Mouse (Mus musculus): ENCODE measurements at regions not wholly inside any gene's neighbourhood (a gene's known extent, or its start where the extent isn't known, plus 50 kb on each side); places are given as distances from the start of the nearest gene placed in this dataset.

DNA sequence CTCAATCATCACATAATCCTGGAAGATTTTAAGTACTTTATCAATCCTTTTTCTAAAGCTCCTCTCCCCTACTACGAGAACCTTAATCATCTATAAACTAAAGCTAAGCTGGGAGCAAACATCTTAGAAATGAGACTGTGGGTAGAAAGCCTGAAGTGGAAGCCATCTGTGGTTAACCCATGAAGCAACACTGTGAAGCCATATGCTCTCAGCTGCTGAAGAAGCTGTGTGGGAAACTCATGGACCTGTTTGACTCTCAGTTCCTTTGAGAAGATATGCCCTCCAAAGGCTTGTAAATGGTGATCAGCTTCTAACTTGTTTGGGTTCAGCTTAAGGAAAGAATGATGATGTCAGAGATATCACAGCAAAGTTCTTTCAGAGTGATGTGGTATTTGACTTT is 372.2 kb upstream of the Mmadhc start:
- intact Hi-C loops (cut with DNase I), result no loop called here

DNA sequence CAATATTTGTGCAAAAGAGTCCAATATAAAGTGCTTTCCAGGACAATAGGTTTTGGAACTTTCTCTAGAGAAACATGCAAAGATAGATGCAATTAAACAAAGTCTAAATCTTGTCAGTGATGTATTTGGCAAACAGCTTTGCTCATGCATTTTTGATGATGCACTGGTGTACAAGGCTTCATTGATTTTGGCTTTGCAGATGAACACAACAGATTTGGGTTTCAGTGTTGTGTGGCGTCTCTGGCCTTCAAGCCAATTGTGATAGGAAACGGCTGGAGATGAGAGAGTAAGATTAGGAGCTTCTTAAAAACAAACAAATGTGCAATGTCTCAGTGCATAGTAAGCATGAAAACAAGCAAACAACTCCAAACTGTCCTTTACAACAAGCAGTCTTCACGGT is 370.6 kb upstream of the Mmadhc start:
- intact Hi-C loops (cut with DNase I), result no loop called here
- no peak for DNase-seq (ENCODE audit: low spot score in 2 of 2)

More for the DNA sequence above, 372.2 kb upstream of the Mmadhc start:
- DNase-seq (ENCODE audit: low spot score in 2 of 2), result no peak

DNA sequence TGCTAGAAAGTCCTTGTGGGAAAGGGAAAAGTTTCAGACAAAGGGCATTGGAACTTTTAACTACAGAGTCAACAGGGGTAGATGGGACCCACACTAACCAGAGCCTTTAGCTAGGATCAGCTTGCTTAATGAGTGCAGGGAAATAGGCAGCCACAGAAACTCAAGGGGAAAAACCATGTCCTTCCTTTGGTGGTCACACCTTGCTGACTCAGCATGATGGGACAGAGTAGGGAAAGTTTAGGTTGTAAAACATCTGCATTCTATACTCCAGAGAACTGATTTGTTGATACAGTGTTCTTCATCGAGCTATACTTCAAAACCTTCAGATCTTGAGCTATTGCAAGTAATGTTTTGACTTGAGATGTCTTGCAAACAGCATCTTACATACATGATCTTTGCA is 365.9 kb upstream of the Mmadhc start:
- no peak for DNase-seq (ENCODE audit: low spot score in 2 of 2)
- intact Hi-C loops (cut with DNase I), result no loop called here

DNA sequence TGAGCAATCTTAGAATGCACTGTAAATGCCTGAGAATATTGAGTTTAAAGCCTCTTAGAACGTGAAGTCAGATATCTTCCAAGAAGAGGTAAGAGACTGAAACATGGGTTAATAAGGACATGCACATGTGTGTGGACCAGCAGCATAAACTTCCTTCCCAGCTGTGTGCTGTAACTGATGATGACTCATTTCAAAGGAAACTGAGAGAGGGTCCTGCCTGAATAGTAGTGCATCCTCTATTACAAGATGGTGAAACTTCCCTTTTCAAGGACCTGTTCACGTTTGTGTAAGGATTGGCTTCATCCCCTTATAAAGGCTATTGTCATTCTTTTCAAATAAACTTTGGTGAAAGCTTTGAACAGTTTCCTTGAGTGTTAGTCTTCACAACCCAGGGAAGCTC is 363.4 kb upstream of the Mmadhc start:
- DNase-seq (ENCODE audit: low spot score in 2 of 2), result no peak
- intact Hi-C loops (cut with DNase I), result no loop called here

DNA sequence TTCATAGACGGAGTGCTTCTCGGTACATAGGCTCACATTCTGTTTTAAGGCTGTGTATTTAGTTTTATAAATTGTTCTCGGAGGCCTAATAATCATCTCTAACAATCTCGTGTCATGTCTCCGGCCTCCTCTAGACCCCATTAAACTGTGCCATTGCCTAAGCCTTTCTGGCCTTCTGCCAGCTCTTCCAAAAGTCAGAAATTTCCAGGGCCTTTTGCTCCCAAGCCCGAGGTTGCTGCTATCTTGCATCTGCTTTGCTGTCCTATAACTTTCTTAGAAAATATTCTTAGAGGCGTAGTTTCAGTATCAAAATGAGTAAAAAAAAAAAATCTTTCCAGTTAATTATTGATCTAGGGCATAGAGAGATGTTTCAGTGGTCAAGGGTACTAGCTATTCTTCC is 361.2 kb upstream of the Mmadhc start:
- intact Hi-C loops (cut with DNase I), result no loop called here
- no peak for DNase-seq (ENCODE audit: low spot score in 2 of 2)

DNA sequence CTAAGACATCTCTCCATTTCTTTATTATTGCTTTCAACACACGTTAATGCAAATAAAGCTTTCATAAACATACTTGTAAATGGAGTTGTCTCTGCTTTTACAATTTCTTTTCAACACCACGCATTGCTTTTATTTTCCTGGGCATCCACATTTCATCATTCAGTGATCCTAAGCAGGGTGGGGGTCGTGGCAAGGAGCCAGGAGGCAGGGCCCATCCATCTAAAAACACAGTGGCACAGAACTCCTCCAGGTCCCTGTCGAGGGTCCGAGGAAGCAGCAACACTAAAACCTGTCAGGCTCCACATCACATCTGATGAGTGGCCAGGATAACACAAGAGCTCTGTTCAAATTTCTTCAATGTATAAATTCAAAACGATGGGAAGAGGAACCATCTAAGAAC is 359.8 kb upstream of the Mmadhc start:
- DNase-seq (ENCODE audit: low spot score in 2 of 2), result no peak
- intact Hi-C loops (cut with DNase I), result no loop called here

DNA sequence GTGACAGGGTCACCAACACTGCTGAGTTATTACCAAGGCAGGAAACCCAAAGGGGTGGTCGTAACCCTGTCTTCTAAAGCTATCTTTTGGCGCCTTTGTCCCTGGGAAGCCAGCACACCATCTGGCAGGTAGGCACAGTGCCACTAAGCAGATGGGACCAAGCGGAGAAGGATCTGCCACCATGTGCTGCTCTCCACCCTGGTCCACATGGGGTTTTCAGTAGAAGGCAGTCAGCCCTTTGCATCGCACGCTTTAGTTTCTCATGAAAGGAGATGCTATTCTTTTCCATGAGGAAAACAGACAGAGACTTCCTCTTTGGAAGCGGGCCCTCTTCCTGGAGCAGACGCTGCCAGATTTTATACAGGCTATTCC is 358.3 kb upstream of the Mmadhc start:
- intact Hi-C loops (cut with DNase I), result no loop called here

DNA sequence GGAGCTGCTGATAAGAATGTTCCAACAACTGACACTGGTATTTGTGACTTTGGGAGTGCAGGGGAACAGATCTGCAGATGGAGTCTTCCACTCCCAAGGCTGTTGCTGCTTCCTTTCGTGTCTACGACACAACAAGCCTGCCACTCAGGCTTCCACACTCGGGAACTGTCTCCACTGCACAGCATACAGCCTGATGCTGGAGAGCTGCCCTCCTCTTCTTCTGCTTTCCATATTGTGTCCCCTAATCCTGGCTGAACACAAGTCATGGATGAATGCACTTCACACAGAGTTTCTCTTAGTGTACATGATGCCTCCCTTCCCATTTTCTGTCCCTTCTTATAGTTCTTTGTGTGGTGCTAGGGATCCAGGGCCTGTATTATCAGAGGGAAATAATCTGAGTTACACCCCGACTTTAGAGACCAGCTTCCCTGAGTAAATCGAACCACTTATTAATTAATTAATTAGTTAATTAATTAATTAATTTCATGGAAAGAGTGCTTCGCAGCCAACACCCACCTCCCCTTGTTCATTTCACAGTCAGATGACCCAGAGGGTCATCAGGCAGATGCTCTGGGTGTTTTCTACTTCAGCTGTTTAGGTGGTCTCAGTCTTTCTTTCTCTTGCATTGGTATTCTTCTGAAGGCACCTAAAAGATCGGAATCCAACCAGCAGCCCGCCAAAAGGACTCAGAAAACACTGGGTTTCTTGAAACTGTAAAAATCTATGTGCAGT is 357.8 kb upstream of the Mmadhc start:
- intact Hi-C loops (cut with DNase I), result no loop called here
- no peak for DNase-seq (ENCODE audit: low spot score in 2 of 2)

More for the DNA sequence above, 358.3 kb upstream of the Mmadhc start:
- DNase-seq (ENCODE audit: low spot score in 2 of 2), result peak; percentile 14

DNA sequence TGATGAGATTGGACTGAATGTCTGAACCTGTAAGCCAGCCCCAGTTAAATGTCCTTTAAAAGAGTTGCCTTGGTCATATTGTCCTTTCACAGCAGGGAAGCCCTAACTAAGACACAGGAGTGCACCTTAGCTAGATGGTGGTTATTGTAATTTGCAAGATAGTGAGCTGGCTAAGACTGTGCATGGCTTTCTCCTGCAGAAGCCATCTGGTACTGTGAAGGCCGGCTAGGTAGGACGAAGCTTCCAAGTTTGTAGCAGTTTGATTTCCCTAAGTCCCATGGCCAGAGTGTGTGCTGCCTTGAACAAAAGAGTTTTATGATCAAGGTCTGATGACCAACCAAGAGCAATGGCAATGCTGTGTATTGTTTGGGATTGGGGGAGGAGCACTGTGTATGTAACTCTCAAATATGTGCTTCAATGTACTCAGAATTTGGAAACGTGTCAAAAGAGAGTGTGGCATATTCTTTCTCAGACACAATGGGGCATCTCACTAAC is 356.6 kb upstream of the Mmadhc start:
- intact Hi-C loops (cut with DNase I), result no loop called here
- no peak for DNase-seq (ENCODE audit: low spot score in 2 of 2)

DNA sequence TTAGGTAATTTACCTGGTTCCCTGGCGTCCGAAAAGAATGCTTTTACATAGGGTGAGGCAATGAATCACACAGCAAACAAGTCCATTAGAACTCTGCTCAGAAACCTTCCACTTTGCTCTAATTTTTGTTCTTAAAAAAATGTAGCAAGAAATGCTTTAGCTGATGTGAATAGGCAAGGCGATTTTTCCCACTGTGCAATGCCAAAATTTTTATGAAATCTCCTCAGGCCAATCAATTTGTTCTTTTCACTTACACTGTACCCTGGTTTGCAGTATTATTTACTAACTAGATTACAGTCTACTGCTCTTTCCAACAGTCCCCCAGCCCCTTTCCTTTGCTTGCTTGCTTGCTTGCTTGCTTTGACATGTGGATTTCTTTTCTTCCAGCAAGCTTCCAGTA is 353.1 kb upstream of the Mmadhc start:
- intact Hi-C loops (cut with DNase I), result no loop called here
- no peak for DNase-seq (ENCODE audit: low spot score in 2 of 2)

DNA sequence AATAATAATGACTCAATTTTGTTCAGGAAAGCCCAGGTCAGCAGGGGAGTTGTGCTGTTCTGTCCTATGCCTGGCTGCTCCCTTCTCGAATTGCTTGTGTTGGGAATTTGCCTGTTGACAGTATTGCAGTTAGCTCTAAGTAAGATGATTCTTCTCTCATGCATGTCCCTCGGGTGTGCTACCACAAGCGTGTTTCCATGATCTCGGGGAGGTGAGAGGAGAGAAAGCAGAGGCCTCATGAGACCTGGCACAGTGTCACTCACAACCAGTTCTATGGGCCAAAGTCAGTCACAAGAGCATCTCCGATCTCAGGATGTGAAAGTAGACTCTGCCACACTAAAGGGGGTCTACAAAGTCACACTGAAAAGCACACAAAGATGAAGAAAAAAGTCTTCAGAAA is 346.6 kb upstream of the Mmadhc start:
- intact Hi-C loops (cut with DNase I), result no loop called here
- DNase-seq (ENCODE audit: low spot score in 2 of 2), result no peak

DNA sequence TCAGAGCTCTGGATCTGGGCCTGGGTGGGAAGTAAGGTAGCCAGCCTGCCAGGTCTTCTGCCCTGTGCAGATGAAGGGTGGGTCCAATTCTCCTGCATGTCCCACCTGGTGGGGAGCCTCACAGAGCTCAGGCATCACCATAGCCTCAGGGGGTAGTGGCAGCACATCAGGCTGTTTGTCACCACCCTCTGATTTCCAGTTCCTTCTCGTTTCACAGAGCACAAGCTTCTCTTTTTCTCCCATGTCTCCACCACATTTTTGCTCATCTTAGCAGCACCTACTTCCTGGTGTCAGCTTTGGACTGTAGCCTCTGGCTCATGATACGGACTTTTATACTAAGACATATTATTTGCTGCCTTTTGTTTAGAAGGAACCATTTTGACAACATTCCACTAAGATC is 345.6 kb upstream of the Mmadhc start:
- intact Hi-C loops (cut with DNase I), result no loop called here
- DNase-seq (ENCODE audit: low spot score in 2 of 2), result no peak

DNA sequence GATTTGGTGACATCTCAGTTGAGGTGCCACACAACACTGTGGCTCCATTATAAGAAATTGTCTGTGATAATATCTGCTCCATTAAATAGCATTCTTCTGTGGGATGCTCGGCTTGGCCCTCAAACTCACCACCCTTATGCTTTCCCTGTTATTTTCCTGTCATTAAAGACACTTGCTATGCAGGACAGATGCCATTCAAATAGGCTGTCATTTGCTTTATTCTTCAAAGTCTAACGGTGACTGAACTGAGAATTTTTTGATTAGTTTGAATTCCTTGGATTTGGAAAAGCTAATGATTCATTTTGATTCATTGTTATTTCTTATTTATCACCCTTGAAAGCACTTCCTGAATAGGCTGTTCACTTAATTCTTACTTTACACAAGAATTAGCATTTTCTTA is 339.3 kb upstream of the Mmadhc start:
- intact Hi-C loops (cut with DNase I), result no loop called here
- DNase-seq (ENCODE audit: low spot score in 2 of 2), result no peak

DNA sequence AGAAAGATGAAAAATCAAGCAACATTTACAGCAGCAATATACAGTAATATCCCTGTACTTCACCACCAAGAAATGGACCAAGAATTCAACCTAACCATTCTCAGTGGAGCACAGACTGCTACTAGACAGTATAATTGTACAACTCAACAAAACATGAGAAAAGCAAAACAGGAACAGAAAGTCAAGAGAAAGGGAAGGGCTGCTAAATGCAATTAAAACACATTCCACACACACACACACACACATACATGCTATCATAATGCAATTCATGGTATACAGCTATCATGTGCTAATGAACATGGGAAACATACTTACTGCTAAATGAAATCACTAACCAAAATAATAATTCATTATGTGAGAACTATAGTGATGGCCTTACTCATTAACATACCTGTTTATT is 335.2 kb upstream of the Mmadhc start:
- intact Hi-C loops (cut with DNase I), result no loop called here
- DNase-seq (ENCODE audit: low spot score in 2 of 2), result no peak

DNA sequence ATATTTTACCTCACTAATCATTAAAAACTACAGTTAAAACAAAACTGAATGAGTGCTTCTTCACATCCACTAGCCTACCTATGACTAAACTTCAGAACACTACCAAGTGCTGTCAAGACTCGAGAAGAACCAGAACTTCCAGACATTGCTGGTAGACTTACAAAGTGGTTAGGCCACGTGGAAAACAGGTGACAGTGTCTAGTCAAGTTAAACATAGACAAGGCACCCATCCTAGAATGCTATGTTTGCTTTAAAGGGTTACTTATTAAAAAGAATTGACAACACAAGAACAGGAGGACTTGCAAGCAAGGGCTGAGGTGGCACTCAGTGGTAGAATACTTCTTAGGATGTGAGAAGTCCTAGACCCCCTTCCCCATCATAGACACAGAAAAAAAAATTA is 330.9 kb upstream of the Mmadhc start:
- intact Hi-C loops (cut with DNase I), result no loop called here
- DNase-seq (ENCODE audit: low spot score in 2 of 2), result no peak

DNA sequence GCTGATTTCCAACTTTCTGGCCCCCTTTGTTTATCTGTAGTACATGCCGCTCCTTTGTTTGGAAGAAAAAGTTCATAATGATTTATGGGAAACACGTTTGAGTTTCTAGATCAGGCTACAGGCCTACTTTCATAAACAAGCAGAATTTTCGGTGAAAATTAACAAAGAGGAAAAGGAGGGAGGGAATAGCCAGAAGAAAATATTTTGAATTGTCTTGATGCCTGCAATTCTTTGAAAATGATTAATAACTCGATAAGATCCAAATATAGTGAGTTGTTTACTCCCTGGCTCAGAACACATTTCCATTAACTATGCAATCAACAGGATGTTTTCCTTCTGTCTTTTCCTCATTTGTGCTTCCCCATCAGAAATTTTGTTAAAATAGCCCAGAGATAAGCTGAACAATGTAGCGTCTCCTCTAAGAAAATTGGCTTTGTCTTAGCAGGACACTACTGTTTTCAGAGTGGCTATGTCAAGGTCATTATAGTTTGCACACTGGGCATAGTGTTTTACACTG is 328.7 kb upstream of the Mmadhc start:
- DNase-seq (ENCODE audit: low spot score in 2 of 2), result no peak
- intact Hi-C loops (cut with DNase I), result no loop called here

DNA sequence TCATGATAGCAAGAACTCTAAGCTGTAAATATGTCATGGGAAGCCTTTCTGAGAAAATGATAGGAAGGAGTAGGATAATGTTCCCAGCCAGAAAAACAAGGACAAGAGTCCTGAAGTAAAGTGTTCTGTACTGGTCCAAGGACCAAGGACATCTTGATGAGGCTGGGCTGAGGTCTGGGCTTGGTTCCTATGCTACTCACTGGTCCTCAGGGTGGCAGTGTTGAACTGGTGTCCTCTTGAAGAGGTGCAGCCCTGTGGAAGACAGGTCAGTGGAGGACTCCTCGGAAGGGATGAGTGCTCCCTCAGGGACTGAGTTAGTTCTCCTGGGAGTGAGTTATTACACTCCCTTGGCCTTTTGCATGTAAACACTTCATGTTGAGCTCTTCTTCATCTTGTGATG is 312.5 kb upstream of the Mmadhc start:
- no peak for DNase-seq (ENCODE audit: low spot score in 2 of 2)
- intact Hi-C loops (cut with DNase I), result no loop called here

DNA sequence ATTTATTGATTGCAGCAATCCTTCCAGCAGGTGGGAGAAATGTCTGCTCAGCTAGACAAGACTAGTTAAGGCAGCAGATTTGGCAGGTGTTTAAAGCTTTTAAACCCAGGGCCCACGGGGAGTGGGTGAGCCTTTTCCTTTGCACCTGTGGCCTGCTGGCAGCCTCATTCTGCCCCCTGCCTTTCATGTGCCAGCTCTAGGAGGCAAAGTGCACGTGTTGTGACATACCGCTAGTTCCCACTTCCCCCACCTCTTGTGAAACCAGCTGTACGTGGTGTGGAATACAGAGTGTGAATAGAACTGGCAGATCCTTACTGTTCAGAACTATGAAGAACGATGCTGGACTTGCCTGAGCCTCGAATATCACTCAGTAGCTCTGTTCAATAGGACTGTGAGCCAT is 292.6 kb upstream of the Mmadhc start:
- no peak for DNase-seq (ENCODE audit: low spot score in 2 of 2)
- intact Hi-C loops (cut with DNase I), result no loop called here

DNA sequence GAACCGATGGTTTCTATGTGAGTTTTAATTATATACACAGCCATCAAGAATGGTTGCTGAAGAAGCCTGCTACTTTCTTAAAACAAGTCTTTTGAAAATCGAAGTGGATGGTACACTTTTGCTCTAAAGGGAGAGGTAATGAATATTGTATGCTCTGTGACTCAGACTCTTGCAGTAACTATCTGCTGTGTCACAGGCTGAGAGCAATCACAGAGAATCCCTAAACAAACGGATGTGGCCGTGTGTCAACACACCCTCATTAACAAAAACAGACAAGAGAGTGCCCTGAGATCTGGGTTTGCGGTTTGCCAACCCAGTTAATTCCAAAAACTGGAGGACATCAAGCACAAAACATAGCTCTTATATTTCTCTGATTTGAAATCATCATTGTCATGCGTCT is 292.1 kb upstream of the Mmadhc start:
- intact Hi-C loops (cut with DNase I), result no loop called here
- no peak for DNase-seq (ENCODE audit: low spot score in 2 of 2)

DNA sequence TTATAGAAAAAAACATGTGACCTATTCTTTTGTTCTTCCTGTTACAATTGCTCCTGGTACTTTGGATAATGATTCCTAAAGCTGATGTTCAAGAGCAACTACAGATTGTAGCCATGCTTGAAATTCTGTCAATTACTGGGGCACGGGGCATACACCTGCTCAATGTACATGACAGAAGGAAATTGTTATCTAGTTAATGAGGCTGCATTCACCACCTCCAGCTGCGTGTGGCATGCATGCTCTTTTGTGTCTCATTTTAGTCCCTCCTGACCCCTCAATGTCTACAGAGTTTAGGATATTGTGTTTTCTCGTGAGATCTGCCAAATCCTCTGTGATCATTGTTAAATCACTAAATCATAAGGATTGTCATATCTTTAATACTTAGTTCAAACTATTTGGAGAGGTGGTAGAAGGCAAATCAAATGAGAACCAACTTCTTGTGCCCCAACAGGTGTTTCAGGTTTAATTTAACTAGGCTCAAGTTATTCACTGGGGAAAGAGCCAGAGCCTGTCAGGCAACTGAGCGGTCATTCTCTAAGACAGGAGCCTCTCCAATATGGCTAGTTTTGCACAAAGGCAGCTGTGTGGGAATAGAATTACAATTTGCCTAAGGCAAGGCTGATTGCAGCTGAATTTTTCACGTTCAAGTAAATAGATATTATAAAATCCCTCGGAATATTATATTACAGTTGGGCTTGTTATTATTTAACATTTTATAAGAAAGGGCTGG is 289.9 kb upstream of the Mmadhc start:
- no peak for DNase-seq (ENCODE audit: low spot score in 2 of 2)
- intact Hi-C loops (cut with DNase I), result no loop called here

DNA sequence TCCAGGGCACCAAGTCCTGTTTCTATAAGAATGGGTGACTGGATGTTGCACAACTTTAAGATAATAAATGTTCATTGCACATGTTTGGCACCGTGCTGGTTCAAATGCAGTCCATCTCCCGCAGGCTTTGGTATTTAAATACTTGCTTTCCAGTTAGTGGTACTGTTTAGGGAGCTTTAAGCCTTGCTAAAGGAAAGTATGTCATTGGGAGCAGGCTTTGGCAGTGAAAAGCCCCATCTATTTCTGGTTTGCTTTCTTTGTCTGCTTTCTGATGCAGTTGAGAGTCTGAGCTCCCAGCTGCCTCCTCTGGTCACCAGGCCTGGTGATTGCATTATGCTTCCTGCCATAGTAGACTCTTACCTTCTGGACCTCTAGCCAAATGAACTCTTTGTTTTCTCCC is 283.0 kb upstream of the Mmadhc start:
- intact Hi-C loops (cut with DNase I), result no loop called here
- DNase-seq (ENCODE audit: low spot score in 2 of 2), result no peak

Data from left cerebral cortex, postnatal 36 days (tissue).